Mouse (Mus musculus) embryonic facial prominence, embryonic 13.5 days (tissue): Measurements from ENCODE around the gene Mroh8. TPM values are rescaled to one million over a fixed set of nuclear protein-coding genes. Genes with fewer than 3 reads are reported as not detected.

Source experiments
- ATAC-seq: fragments of 200-750 bp; cut with Nextera tagmentation; 2 replicates; pipeline ENCODE4 v1.8.0; 2017; ENCODE audit warnings: low read depth; ENCODE audit not compliant: insufficient number of reproducible peaks, insufficient read depth, low FRiP score, low TSS enrichment
- H3K27ac ChIP-seq: fragments of 300-500 bp; sonication (generic); 2 replicates; pipeline ENCODE4 v1.5.1; 2015; ENCODE audit warnings: moderate library complexity, mild to moderate bottlenecking, inconsistent platforms
- H3K27me3 ChIP-seq: fragments of 300-500 bp; sonication (generic); 2 replicates; pipeline ENCODE4 v1.6.1; 2015; ENCODE audit warnings: mild to moderate bottlenecking, inconsistent platforms
- H3K36me3 ChIP-seq: fragments of 300-500 bp; sonication (generic); 2 replicates; pipeline ENCODE4 v1.6.1; 2015; ENCODE audit warnings: mild to moderate bottlenecking, inconsistent platforms
- H3K4me1 ChIP-seq: fragments of 300-500 bp; sonication (generic); 2 replicates; pipeline ENCODE4 v1.6.1; 2015; ENCODE audit warnings: inconsistent platforms
- H3K4me2 ChIP-seq: fragments of 300-500 bp; sonication (generic); 2 replicates; pipeline ENCODE4 v1.6.1; 2015; ENCODE audit warnings: moderate library complexity, mild to moderate bottlenecking, inconsistent platforms
- H3K4me3 ChIP-seq: fragments of 300-500 bp; sonication (generic); 2 replicates; pipeline ENCODE4 v1.5.1; 2015; ENCODE audit warnings: mild to moderate bottlenecking, inconsistent platforms
- H3K9ac ChIP-seq: fragments of 300-500 bp; sonication (generic); 2 replicates; pipeline ENCODE4 v1.6.1; 2015; ENCODE audit warnings: mild to moderate bottlenecking, inconsistent platforms
- H3K9me3 ChIP-seq: fragments of 300-500 bp; sonication (generic); 2 replicates; pipeline ENCODE4 v1.6.1; 2016; ENCODE audit warnings: inconsistent platforms
- WGBS: fragments of 180-500 bp; shearing (Covaris S2); methylation state at CpG from one replicate; pipeline ENCODE4 v1.1.7; 2015; ENCODE audit warnings: mixed read lengths; 5-methylcytosine and 5-hydroxymethylcytosine counted together
- polyA plus RNA-seq: library from polyadenylated mRNA; unstranded; fragments of >200 nt; fragmentation: Nextera tagmentation; extraction: Ambion mirVana; gene quantifications from 2 replicates; pipeline ENCODE4 v1.2.1, GENCODE M21; 2015

Gene Mroh8
- polyA plus RNA-seq = 0.47 and 0.69 TPM in 2 replicates

GRCm38 (mm10) chr2:157279416-157279800, at the start of gene Mroh8:
Mroh8 (minus strand) TSS chr2:157279549.
- H3K4me1 ChIP-seq = peaks cover 20% of the 10 kb centered on the region
- no peaks in the 10 kb centered on the region for H3K9me3 ChIP-seq
- WGBS = 0% methylated on average over 32 of the region's 32 CpGs
- peak; percentile 60 for ATAC-seq
- no peaks in the 10 kb centered on the region for H3K27me3 ChIP-seq
- H3K4me2 ChIP-seq = peak within 1 kb of the TSS; percentile 76
- peak within 1 kb of the TSS; percentile 93 for H3K27ac ChIP-seq
- H3K36me3 ChIP-seq = peaks cover 20% of the 10 kb centered on the region
- peak within 1 kb of the TSS; percentile 95 for H3K9ac ChIP-seq
- peak within 1 kb of the TSS; percentile 99 for H3K4me3 ChIP-seq

- Histone ChIP-seq H3K27ac (no peak overlapping the region), H3K4me1 (peaks cover 13% of the 10 kb centered on the region), H3K9ac (no peak overlapping the region), H3K9me3 (no peaks in the 10 kb centered on the region), H3K4me2 (no peak overlapping the region), H3K36me3 (peaks cover 50% of the 10 kb centered on the region), H3K27me3 (no peaks in the 10 kb centered on the region), H3K4me3 (no peak overlapping the region)
- WGBS = 28% methylated on average over 11 of the region's 11 CpGs
- ATAC-seq = no peak
Measured at GRCm38 (mm10) chr2:157328570-157328969, 49.2 kb upstream of the Mroh8 start.

- Histone ChIP-seq H3K36me3 (peaks cover 55% of the 10 kb centered on the region), H3K4me3 (no peak overlapping the region), H3K4me2 (no peak overlapping the region), H3K9ac (no peak overlapping the region), H3K9me3 (no peaks in the 10 kb centered on the region), H3K27ac (no peak overlapping the region), H3K4me1 (peaks cover 13% of the 10 kb centered on the region), H3K27me3 (no peaks in the 10 kb centered on the region)
- no peak for ATAC-seq
- WGBS = 42% methylated on average over 5 of the region's 5 CpGs
Measured at GRCm38 (mm10) chr2:157328106-157328505, 48.8 kb upstream of the Mroh8 start.

GRCm38 (mm10) chr2:157325238-157325637, 45.9 kb upstream of the Mroh8 start:
- Histone ChIP-seq H3K4me1 (peaks cover 6% of the 10 kb centered on the region; the same call in 1 of the 2 replicates), H3K4me2 (no peak overlapping the region), H3K27ac (no peak overlapping the region), H3K36me3 (peaks cover 82% of the 10 kb centered on the region), H3K9me3 (no peaks in the 10 kb centered on the region), H3K27me3 (no peaks in the 10 kb centered on the region), H3K4me3 (no peak overlapping the region), H3K9ac (no peak overlapping the region)
- ATAC-seq = no peak
- 85% methylated on average over 2 of the region's 2 CpGs for WGBS

GRCm38 (mm10) chr2:157322029-157322766, 42.8 kb upstream of the Mroh8 start:
- Histone ChIP-seq H3K27me3 (no peaks in the 10 kb centered on the region), H3K4me1 (no peaks in the 10 kb centered on the region), H3K9me3 (no peaks in the 10 kb centered on the region), H3K9ac (no peak overlapping the region), H3K36me3 (peaks cover 91% of the 10 kb centered on the region), H3K4me3 (no peak overlapping the region), H3K27ac (no peak overlapping the region), H3K4me2 (no peak overlapping the region)
- WGBS = 90% methylated on average over 5 of the region's 5 CpGs
- ATAC-seq = no peak

- Histone ChIP-seq H3K27ac (no peak overlapping the region; the same call in 1 of the 2 replicates), H3K4me1 (no peaks in the 10 kb centered on the region), H3K9ac (no peak overlapping the region), H3K9me3 (no peaks in the 10 kb centered on the region), H3K36me3 (peaks cover 89% of the 10 kb centered on the region), H3K27me3 (no peaks in the 10 kb centered on the region), H3K4me3 (no peak overlapping the region), H3K4me2 (no peak overlapping the region)
- ATAC-seq = no peak
- WGBS = 31% methylated on average over 5 of the region's 5 CpGs
Measured at GRCm38 (mm10) chr2:157320886-157321285, 41.5 kb upstream of the Mroh8 start.

- Histone ChIP-seq H3K36me3 (peaks cover 89% of the 10 kb centered on the region), H3K27me3 (no peaks in the 10 kb centered on the region), H3K9me3 (no peaks in the 10 kb centered on the region), H3K9ac (no peak overlapping the region), H3K4me3 (no peak overlapping the region), H3K4me2 (no peak overlapping the region), H3K27ac (no peak overlapping the region), H3K4me1 (no peaks in the 10 kb centered on the region)
- no peak for ATAC-seq
- 66% methylated on average over 8 of the region's 8 CpGs for WGBS
Measured at GRCm38 (mm10) chr2:157320135-157320534, 40.8 kb upstream of the Mroh8 start.

GRCm38 (mm10) chr2:157317220-157317619, 37.9 kb upstream of the Mroh8 start:
- Histone ChIP-seq H3K9me3 (no peaks in the 10 kb centered on the region), H3K4me2 (no peak overlapping the region), H3K4me1 (no peaks in the 10 kb centered on the region), H3K4me3 (no peak overlapping the region), H3K9ac (no peak overlapping the region), H3K27ac (no peak overlapping the region; the same call in 1 of the 2 replicates), H3K36me3 (peaks cover 89% of the 10 kb centered on the region), H3K27me3 (no peaks in the 10 kb centered on the region)
- ATAC-seq = no peak
- 89% methylated on average over 6 of the region's 6 CpGs for WGBS

GRCm38 (mm10) chr2:157316358-157316933, 37.1 kb upstream of the Mroh8 start:
- no peak overlapping the region for H3K9ac ChIP-seq
- no peaks in the 10 kb centered on the region for H3K9me3 ChIP-seq
- H3K36me3 ChIP-seq = peaks cover 89% of the 10 kb centered on the region
- no peak for ATAC-seq
- H3K4me3 ChIP-seq = no peak overlapping the region
- no peaks in the 10 kb centered on the region for H3K4me1 ChIP-seq
- WGBS = 79% methylated on average over 14 of the region's 14 CpGs
- H3K27ac ChIP-seq = no peak overlapping the region; the same call in 1 of the 2 replicates
- no peaks in the 10 kb centered on the region for H3K27me3 ChIP-seq
- no peak overlapping the region for H3K4me2 ChIP-seq

GRCm38 (mm10) chr2:157315486-157315885, 36.1 kb upstream of the Mroh8 start:
- WGBS = 89% methylated on average over 6 of the region's 6 CpGs
- Histone ChIP-seq H3K4me3 (no peak overlapping the region), H3K27me3 (no peaks in the 10 kb centered on the region), H3K9me3 (no peaks in the 10 kb centered on the region), H3K4me1 (no peaks in the 10 kb centered on the region), H3K36me3 (peaks cover 89% of the 10 kb centered on the region), H3K4me2 (no peak overlapping the region), H3K27ac (no peak overlapping the region), H3K9ac (no peak overlapping the region)
- no peak for ATAC-seq

- H3K9ac ChIP-seq = no peak overlapping the region
- H3K4me2 ChIP-seq = no peak overlapping the region
- peaks cover 92% of the 10 kb centered on the region for H3K36me3 ChIP-seq
- no peaks in the 10 kb centered on the region for H3K4me1 ChIP-seq
- H3K27ac ChIP-seq = no peak overlapping the region
- no peak for ATAC-seq
- 83% methylated on average over 7 of the region's 7 CpGs for WGBS
- H3K27me3 ChIP-seq = no peaks in the 10 kb centered on the region
- no peaks in the 10 kb centered on the region for H3K9me3 ChIP-seq
- no peak overlapping the region for H3K4me3 ChIP-seq
Measured at GRCm38 (mm10) chr2:157314310-157314709, 35.0 kb upstream of the Mroh8 start.

GRCm38 (mm10) chr2:157313718-157314117, 34.4 kb upstream of the Mroh8 start:
- Histone ChIP-seq H3K36me3 (peaks cover 96% of the 10 kb centered on the region), H3K4me1 (no peaks in the 10 kb centered on the region), H3K4me3 (no peak overlapping the region), H3K9me3 (no peaks in the 10 kb centered on the region), H3K27ac (no peak overlapping the region), H3K27me3 (no peaks in the 10 kb centered on the region), H3K4me2 (no peak overlapping the region), H3K9ac (no peak overlapping the region)
- WGBS = 83% methylated on average over 3 of the region's 3 CpGs
- ATAC-seq = no peak
